Mouse (Mus musculus) cerebellum, adult 9-10 months (tissue): ENCODE measurements at regions not wholly inside any gene's neighbourhood (a gene's known extent, or its start where the extent isn't known, plus 50 kb on each side); places are given as distances from the start of the nearest gene placed in this dataset.

Experiments used
- DNase-seq: peaks from one replicate; pipeline ENCODE4 v3.0.0; 2022

- DNase-seq: no peak
These were observed 600.4 kb upstream of the Tusc1 start for GRCm38 (mm10) chr4:93935692-93936091.

DNA sequence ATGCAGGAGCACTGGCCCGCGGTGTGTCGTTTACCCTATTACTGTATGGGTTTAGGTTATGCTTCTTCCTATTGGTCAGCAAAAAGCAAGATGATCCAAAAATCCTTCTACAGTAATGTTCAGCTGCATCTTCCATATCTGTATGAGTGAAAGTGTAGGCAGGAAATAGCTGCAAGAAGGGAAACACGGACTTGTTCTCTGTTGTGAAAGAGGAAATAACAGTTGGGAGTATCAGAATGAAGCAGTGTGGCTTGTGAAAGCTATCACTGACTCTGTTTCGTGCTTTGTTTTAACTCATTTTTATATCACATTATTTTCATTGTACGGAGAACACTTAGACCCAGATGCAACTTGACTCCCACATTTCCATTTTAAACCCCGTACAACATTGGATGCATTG, 591.8 kb upstream of the Tusc1 start:
- DNase-seq: no peak

GRCm38 (mm10) chr4:93924402-93924801, 589.1 kb upstream of the Tusc1 start:
- no peak for DNase-seq

DNA sequence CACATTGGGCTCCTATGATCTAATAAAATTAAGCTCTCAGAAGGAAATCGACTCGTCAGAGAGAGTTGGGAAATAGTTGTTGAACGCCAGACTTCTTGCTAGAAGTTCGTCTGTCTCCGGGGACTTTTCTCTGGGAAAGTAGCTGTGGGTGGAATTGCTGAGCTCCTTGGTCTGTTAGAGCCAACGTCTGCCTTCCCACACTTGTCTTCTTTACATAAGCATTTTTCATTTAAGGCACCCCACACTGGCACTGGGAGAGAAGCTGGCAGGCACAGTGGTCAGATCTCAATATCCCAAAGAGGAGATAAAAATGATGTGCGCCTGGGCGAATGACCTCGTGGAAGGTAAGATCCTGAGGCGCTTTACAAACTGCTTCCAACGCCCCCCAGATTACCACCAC, 551.3 kb upstream of the Tusc1 start:
- DNase-seq: no peak

DNA sequence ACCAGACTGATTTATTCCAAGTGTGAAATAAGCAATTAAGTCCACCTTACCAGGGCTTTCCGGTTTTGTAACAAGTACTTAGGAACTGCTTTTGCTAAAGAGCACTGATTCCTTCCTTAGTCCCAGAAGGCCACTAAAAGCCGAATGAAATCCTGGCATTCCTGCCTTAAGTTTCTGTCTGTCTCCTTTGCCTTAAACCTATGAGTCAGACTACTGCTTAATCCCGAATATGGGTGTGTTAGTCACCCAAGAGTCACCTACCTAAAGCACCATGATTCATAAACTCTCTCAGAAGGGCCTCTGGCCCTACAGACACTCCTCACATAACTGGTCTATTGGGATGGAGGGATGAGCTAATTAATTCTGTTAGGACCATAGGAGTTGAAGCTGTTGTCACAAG, 546.0 kb upstream of the Tusc1 start:
- no peak for DNase-seq

GRCm38 (mm10) chr4:93879351-93879872, 544.1 kb upstream of the Tusc1 start:
- DNase-seq: no peak

DNA sequence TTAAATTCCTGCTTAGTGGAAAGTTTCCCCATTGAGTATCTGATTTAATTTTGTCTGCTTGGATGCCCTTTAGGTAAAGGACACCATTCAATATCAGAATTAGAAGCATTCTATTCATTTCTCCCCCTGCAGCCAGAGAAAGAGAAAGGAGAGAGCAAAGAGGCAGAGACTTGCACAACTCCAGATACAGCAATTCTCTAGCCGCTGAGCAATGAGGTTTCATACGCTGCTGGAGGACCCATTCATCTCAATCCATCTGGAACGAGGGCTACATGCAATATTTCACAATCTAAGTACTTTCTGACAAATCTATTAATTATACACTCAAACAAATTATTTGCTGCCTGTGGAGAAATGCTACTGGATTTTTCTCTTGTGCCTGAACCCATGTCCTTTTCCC, 538.0 kb upstream of the Tusc1 start:
- no peak for DNase-seq

DNA sequence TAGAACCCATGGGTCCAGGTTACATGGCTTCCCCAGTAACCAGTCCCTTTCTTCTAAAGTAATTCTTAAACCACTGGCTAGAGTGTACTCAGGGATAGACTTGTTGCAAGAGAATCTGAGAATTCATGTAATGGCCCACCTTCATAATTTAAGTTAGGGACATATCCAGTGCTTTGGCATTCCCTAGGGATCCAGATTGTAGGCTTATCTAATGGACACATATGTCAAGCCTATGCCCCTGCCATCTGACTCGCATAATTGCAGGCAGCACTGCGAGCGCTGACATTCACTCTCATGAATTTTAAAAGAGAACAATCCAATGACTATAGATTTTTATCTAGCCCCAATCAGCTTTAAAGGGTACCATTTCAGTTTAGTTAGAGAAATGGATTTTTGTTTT, 518.1 kb upstream of the Tusc1 start:
- no peak for DNase-seq

GRCm38 (mm10) chr4:93849178-93849577, 513.9 kb upstream of the Tusc1 start:
- DNase-seq: no peak

DNA sequence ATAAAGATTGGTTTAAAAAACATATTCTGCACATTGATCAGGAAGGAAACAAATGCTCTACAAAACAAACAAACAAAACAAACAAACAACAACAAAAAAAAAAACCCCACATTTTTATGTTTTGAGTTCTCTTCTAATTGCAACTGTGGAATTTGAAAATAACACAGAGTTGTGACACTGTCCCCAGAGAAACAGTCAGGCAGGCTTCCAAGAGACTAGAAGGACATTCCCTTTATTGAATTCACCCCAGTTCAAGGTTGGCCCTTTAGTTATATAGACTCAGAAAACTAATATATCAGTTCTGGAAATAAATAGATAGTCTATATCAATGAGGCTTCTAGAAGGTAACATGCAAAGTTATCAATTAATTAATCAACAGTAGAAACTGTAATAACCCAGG, 495.4 kb upstream of the Tusc1 start:
- no peak for DNase-seq

DNA sequence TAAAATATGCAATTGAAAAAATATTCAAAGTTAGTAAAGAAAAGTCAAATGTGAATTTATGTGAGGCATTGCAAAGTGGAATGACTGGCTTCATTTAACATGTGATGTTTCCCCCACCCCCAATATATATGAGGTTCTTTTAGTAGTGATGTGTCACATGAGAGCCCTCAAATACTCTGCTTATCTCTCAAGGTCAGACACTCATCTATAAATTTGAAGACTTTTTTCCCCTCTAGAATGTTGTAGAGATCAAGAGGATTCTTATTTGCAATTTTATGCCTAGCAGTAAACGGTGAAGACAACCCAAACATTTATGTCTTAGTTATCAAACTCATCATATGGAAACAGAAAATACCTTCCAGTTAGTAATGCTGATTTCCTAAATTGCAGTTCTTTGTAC, 457.8 kb upstream of the Tusc1 start:
- DNase-seq: no peak

DNA sequence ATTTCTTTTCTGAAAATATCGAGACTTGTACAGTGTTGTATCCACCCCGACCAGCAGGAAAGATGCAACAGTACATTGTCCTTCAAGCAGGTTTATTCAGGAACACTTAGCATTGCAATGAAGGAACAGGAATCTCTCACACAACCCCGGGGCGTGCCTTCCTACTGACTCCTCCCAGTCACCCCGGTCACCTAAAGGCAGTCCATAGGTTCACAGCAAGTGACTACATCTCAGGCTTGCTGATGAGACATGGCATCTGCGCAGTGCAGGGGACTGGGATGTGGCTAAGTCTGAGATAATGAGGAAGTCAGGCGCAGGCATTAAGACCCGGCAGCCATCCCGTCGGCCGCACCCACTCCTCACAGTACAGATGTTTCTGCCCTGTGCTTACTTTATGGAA, 454.8 kb upstream of the Tusc1 start:
- no peak for DNase-seq

- DNase-seq: no peak
These were observed 419.2 kb upstream of the Tusc1 start for GRCm38 (mm10) chr4:93754497-93754896.

DNA sequence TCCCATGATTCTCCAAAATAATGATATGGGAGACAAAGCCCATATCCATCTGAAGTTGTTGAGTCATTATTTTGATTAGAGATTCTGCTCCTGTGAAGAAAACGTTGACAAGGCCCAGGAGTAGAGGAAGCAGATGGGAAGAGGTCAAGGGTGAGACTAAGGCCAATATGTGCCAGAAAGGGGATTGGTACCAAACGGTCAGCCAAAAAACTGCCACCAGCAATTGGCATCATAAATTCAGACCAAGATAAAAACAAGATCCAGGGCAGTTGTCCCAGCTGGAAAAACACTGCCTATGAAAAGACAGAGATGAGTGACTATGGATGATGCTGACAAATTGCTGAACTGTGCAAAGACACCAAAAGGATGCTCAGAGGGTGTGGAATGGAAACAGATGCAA, 411.0 kb upstream of the Tusc1 start:
- DNase-seq: no peak

DNA sequence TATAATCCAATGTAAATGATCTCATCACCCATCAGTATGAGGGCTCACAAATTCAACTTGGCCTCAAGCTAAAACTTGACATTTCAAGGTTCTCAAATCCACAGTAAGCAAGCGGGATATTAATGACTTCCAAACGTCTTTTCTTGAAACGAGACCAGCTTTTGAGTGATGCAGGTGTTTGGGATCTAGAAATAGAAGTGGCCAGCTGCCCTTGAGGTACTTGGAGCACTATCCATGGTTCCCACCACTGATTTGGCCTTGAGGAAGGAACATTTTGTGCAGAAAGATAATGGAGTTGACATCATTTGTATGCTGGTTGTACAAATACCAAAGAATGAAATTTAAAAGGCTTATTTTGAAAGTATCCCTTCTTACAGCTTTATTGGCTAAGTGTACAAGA, 378.4 kb upstream of the Tusc1 start:
- DNase-seq: peak; percentile 25

GRCm38 (mm10) chr4:93676403-93677039, 341.2 kb upstream of the Tusc1 start:
- no peak for DNase-seq

- no peak for DNase-seq
These were observed 340.6 kb upstream of the Tusc1 start for GRCm38 (mm10) chr4:93675739-93676402.

DNA sequence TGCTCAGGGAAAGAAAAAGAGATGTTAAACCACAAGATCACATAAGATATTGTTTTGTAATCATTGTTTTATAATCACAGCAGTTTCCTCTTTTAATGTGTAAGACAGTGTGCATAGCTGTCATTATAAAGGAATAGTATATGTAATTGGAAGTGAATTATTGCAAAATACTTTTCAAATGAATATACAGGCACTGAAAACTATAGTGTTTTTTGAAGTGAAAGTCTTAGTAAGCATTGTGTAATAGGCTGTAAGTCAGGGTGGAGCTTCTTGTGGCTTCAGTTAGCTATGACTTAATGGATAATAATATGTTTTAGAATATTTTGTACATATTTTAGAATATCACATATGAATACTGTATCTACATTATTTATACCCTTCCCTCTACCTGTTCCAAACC, 333.7 kb upstream of the Tusc1 start:
- no peak for DNase-seq

DNA sequence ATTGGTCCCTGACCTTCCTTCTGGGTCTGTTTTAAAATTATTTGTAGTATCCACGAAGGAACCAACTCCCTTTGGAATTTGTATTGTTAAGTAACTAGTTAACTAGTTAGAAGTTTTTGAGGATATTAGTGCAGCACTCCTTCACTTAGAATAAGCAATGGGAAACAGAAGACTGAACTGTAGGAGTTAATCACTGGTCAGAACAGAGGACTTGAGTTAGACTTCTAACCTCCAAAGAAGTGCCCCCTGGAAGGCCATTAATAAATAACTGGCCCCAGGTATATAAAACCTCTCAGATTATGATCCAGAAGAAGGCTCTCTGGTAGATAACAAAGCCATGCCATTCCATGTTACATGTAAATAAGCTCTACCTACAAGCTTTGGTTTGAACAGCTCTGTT, 329.0 kb upstream of the Tusc1 start:
- DNase-seq: no peak

- no peak for DNase-seq
These were observed 302.9 kb upstream of the Tusc1 start for GRCm38 (mm10) chr4:93638207-93638606.

DNA sequence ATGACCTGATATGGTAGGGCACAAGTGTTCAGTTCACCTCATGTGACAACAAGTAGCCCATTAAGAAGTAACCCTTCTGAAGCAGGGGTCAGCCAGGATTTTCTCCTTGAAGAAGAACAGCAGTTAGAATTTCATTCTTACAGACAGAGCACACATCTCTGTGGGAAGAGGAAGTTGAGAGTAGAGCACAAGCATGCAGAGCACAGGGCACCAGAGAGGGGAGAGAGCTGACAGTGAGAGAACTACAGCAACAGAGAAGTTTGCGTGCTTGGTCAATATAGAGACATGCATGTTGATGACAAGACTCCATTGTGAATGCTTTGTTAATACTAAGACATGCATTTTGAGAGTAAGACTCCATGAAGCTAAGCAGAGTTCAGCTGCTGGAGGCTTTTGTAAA, 263.2 kb upstream of the Tusc1 start:
- no peak for DNase-seq

DNA sequence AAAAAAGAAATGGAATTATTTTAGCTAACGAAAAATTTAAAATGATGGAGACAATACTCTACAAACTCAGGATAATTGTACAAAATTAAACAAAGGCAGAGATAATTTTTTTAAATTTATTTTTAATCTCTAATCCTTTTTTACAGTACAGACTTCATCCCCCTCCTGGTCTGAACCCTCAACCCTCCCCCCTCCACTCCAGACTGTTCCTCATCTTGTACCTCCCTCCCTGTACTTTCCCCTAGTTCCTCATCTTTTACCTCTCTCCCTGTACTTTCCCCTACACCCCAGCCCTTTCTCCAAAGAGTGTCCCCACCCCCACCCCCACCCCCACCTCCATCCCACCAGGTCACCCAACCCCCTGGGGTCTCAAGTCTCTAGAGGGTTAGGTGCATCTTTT, 249.0 kb upstream of the Tusc1 start:
- no peak for DNase-seq

DNA sequence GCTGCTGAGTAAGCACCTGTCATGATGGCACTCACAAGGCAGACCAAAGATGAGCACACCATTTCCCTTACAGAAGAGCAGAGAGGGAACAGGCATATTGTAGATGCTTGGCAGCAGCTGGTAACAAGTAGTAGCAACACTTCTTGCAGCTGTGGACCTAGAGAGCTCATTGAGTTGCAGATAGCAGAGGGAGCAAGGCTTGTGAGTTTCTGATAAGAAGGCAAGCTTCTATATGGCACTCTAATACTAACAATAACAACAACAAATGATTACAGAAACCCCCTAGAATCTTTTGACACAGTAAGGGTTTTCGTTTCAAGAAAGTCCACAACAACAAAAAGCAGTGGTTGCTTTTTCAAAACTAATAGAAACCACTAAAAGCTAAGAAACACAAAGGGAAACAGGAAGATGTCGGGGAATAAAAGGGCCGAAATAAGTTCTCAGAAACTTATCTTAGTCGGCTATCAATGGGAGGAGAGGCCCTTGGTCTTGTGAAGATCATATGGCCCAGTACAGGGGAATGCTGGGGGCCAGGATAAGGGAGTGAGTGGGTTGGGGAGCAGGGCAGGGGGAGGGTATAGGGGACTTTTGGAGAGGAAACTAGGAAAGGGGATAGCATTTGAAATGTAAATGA, 248.5 kb upstream of the Tusc1 start:
- DNase-seq: no peak

GRCm38 (mm10) chr4:93579343-93579742, 244.0 kb upstream of the Tusc1 start:
- no peak for DNase-seq
